Mouse (Mus musculus): ENCODE data around the gene Flywch2. TPM values are rescaled to one million over a fixed set of nuclear protein-coding genes. Genes with fewer than 3 reads are reported as not detected.
A peak's percentile ranks its signal among the peaks of the same experiment; 100 is the strongest.

Flywch2 gene
- polyA plus RNA-seq, 1 experiment from 2014 or later, result 44.0 TPM

DNA sequence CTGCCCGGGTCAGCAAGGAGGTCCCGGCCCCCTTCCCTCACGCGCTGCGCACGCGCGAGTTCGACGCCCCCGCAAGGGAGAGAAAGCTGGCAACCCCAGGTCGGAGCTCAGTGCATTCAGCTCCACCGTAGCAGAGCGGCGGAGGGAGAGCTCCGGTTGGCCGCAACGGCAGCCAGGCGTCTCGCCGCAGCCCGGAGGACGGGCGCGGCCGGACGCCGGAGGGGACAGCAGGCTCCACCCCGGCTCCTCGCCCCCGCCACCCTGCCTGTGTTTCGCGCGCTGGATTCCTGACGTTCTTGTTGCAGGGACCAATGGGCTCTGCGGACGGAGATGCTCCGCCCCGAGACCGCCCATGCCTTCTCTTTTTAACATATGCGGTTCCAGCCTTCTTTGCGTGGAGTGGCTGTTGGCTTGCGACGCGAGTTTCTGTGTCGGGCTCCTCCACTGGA is 45.7 kb downstream of the Flywch2 start:
- Histone ChIP-seq H3K27me3 (peaks cover 50% of the 10 kb centered on the region), H3K9me3 (replicated peaks) (no peaks in the 10 kb centered on the region), H3K36me3 (peaks cover 6% of the 10 kb centered on the region; the same call in 1 of the 2 replicates), H3K9ac (peak overlapping the region; percentile 39), H3K4me3 (replicated peaks) (peak overlapping the region; percentile 60), H3K4me1 (peaks cover 55% of the 10 kb centered on the region), H3K27ac (replicated peaks) (peak overlapping the region; percentile 55; the same call in 1 of the 2 replicates), H3K4me2 (replicated peaks) (peak overlapping the region; percentile 98)
- WGBS, result under 1% methylated on average over 45 of the region's 46 CpGs
- peak; percentile 81 for ATAC-seq (ENCODE audit: insufficient number of reproducible peaks, low FRiP score, low TSS enrichment, low read depth)

GRCm38 (mm10) chr17:23739202-23740135 is 46.4 kb downstream of the Flywch2 start:
- Histone ChIP-seq H3K4me1 (peaks cover 48% of the 10 kb centered on the region), H3K4me2 (replicated peaks) (peak overlapping the region; percentile 98), H3K4me3 (replicated peaks) (peak overlapping the region; percentile 60), H3K27ac (replicated peaks) (0 out of 2 replicates have a peak overlapping the region, but pooled peaks have one; percentile 55), H3K9me3 (replicated peaks) (no peaks in the 10 kb centered on the region), H3K9ac (peak overlapping the region; percentile 39), H3K36me3 (peaks cover 9% of the 10 kb centered on the region; the same call in 1 of the 2 replicates), H3K27me3 (peaks cover 43% of the 10 kb centered on the region)
- WGBS, result 2% methylated on average over 48 of the region's 48 CpGs
- ATAC-seq (ENCODE audit: insufficient number of reproducible peaks, low FRiP score, low TSS enrichment, low read depth), result 0 out of 2 replicates have a peak, but pooled peaks have one; percentile 1

GRCm38 (mm10) chr17:23738836-23739201 is 47.1 kb downstream of the Flywch2 start:
- 38% methylated on average over 2 of the region's 2 CpGs for WGBS
- Histone ChIP-seq H3K27me3 (peaks cover 37% of the 10 kb centered on the region), H3K27ac (replicated peaks) (no peak overlapping the region)

GRCm38 (mm10) chr17:23737493-23738445 is 48.1 kb downstream of the Flywch2 start:
- H3K4me1 ChIP-seq, result peaks cover 41% of the 10 kb centered on the region
- no peak overlapping the region for H3K9ac ChIP-seq
- H3K9me3 ChIP-seq (replicated peaks), result no peaks in the 10 kb centered on the region
- H3K4me2 ChIP-seq (replicated peaks), result no peak overlapping the region
- WGBS, result 53% methylated on average over 15 of the region's 15 CpGs
- H3K36me3 ChIP-seq, result peaks cover 9% of the 10 kb centered on the region; the same call in 1 of the 2 replicates
- H3K4me3 ChIP-seq (replicated peaks), result no peak overlapping the region
- peaks cover 26% of the 10 kb centered on the region for H3K27me3 ChIP-seq
- H3K27ac ChIP-seq (replicated peaks), result no peak overlapping the region
- ATAC-seq (ENCODE audit: insufficient number of reproducible peaks, low FRiP score, low TSS enrichment, low read depth), result no peak

More at GRCm38 (mm10) chr17:23738836-23739201, 47.1 kb downstream of the Flywch2 start:
- Histone ChIP-seq H3K9ac (peak overlapping the region; percentile 39; the same call in 1 of the 2 replicates), H3K9me3 (replicated peaks) (no peaks in the 10 kb centered on the region), H3K36me3 (peaks cover 9% of the 10 kb centered on the region; the same call in 1 of the 2 replicates), H3K4me3 (replicated peaks) (peak overlapping the region; percentile 60), H3K4me2 (replicated peaks) (peak overlapping the region; percentile 98), H3K4me1 (peaks cover 47% of the 10 kb centered on the region)
- ATAC-seq (ENCODE audit: insufficient number of reproducible peaks, low FRiP score, low TSS enrichment, low read depth), result no peak

DNA sequence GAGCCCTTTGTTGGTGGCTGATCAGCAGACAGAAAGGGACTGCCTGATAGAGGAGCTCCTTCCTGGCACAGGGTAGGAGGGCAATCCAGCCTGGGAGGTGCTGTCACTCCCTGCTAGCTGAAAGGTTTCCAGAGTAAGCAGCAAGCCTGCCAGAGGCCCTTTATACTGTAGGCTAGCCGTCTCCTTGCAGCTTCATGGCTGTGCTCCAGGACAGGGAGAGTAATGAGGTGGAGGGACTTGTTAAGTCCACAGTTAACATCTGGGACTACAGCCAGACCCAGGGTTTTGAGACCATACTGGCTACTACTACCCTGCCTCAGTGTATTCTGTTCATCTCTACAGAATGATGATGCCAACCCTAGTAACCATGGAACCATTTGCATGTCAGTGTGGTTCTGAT is 51.5 kb downstream of the Flywch2 start:
- H3K9ac ChIP-seq, result no peak overlapping the region
- peaks cover 2% of the 10 kb centered on the region for H3K27me3 ChIP-seq
- peaks cover 15% of the 10 kb centered on the region for H3K4me1 ChIP-seq
- H3K4me3 ChIP-seq (replicated peaks), result no peak overlapping the region
- no peaks in the 10 kb centered on the region for H3K9me3 ChIP-seq (replicated peaks)
- H3K4me2 ChIP-seq (replicated peaks), result no peak overlapping the region
- ATAC-seq (ENCODE audit: insufficient number of reproducible peaks, low FRiP score, low TSS enrichment, low read depth), result no peak
- WGBS, result 60% methylated on average over 1 of the region's 1 CpGs
- no peak overlapping the region for H3K27ac ChIP-seq (replicated peaks)
- H3K36me3 ChIP-seq, result peaks cover 9% of the 10 kb centered on the region; the same call in 1 of the 2 replicates

- WGBS, result 20% methylated on average over 1 of the region's 1 CpGs
- no peak overlapping the region for H3K4me3 ChIP-seq (replicated peaks)
- H3K4me1 ChIP-seq, result peaks cover 12% of the 10 kb centered on the region; the same call in 1 of the 2 replicates
- no peaks in the 10 kb centered on the region for H3K27me3 ChIP-seq
- H3K4me2 ChIP-seq (replicated peaks), result no peak overlapping the region
- H3K27ac ChIP-seq (replicated peaks), result no peak overlapping the region
- no peaks in the 10 kb centered on the region for H3K9me3 ChIP-seq (replicated peaks)
- ATAC-seq (ENCODE audit: insufficient number of reproducible peaks, low FRiP score, low TSS enrichment, low read depth), result no peak
- H3K9ac ChIP-seq, result no peak overlapping the region
- peaks cover 3% of the 10 kb centered on the region; the same call in 1 of the 2 replicates for H3K36me3 ChIP-seq
These were observed 55.4 kb downstream of the Flywch2 start for GRCm38 (mm10) chr17:23730441-23730840.

Small RNA genes within 50 kb of the gene (microRNA-seq; reads per million reads assigned to microRNA genes)
- 1.2 reads per million for gene Mir5125 (ENCODE audit: borderline number of aligned reads)

Other genes starting within 250 kb of the Flywch2 start
- gene Zfp213, start 221.8 kb downstream of the Flywch2 start, polyA plus RNA-seq (2015; fragmentation: Nextera tagmentation; extraction: Ambion mirVana), result 17.8 and 19.5 TPM in 2 replicates
- gene Zfp13, start 186.6 kb downstream of the Flywch2 start, polyA plus RNA-seq (2015; fragmentation: Nextera tagmentation; extraction: Ambion mirVana), result 13.4 and 14.1 TPM in 2 replicates
- 0.08 and 0.14 TPM in 2 replicates for gene Zscan10, start 185.2 kb downstream of the Flywch2 start, polyA plus RNA-seq (2015; fragmentation: Nextera tagmentation; extraction: Ambion mirVana)
- gene Mmp25, start 140.8 kb downstream of the Flywch2 start, polyA plus RNA-seq (2015; fragmentation: Nextera tagmentation; extraction: Ambion mirVana), result 0.76 and 0.81 TPM in 2 replicates
- gene Bicdl2, start 125.6 kb downstream of the Flywch2 start, polyA plus RNA-seq (2015; fragmentation: Nextera tagmentation; extraction: Ambion mirVana), result 15.8 and 17.0 TPM in 2 replicates
- gene Hcfc1r1, start 112.5 kb downstream of the Flywch2 start, polyA plus RNA-seq (2015; fragmentation: Nextera tagmentation; extraction: Ambion mirVana), result 95.7 and 102 TPM in 2 replicates
- 42.2 and 42.9 TPM in 2 replicates for gene Thoc6, start 112.2 kb downstream of the Flywch2 start, polyA plus RNA-seq (2015; fragmentation: Nextera tagmentation; extraction: Ambion mirVana)
- gene Tnfrsf12a, start 108.6 kb downstream of the Flywch2 start, polyA plus RNA-seq (2015; fragmentation: Nextera tagmentation; extraction: Ambion mirVana), result 29.5 and 33.2 TPM in 2 replicates
- gene Cldn6, start 106.8 kb downstream of the Flywch2 start, polyA plus RNA-seq (2015; fragmentation: Nextera tagmentation; extraction: Ambion mirVana), result 19.8 and 20.2 TPM in 2 replicates
- gene Cldn9, start 102.1 kb downstream of the Flywch2 start, polyA plus RNA-seq (2015; fragmentation: Nextera tagmentation; extraction: Ambion mirVana), result 13.8 and 18.3 TPM in 2 replicates
- gene 1520401A03Rik, start 63.3 kb downstream of the Flywch2 start, polyA plus RNA-seq (2015; fragmentation: Nextera tagmentation; extraction: Ambion mirVana), result 1.0 and 1.1 TPM in 2 replicates
- 49.6 and 55.8 TPM in 2 replicates for gene Pkmyt1, start 59.7 kb downstream of the Flywch2 start, polyA plus RNA-seq (2015; fragmentation: Nextera tagmentation; extraction: Ambion mirVana)
- gene Paqr4, start 45.2 kb downstream of the Flywch2 start, polyA plus RNA-seq (2015; fragmentation: Nextera tagmentation; extraction: Ambion mirVana), result 20.9 and 27.2 TPM in 2 replicates
- gene Kremen2, start 40.2 kb downstream of the Flywch2 start, polyA plus RNA-seq (2015; fragmentation: Nextera tagmentation; extraction: Ambion mirVana), result 36.8 and 38.2 TPM in 2 replicates
- gene Flywch1, start 14.5 kb downstream of the Flywch2 start, polyA plus RNA-seq (2015; fragmentation: Nextera tagmentation; extraction: Ambion mirVana), result 71.9 and 72.1 TPM in 2 replicates
- 489 and 525 TPM in 2 replicates for gene Srrm2, start 4.5 kb upstream of the Flywch2 start, polyA plus RNA-seq (2015; fragmentation: Nextera tagmentation; extraction: Ambion mirVana)
- gene Elob, start 43.1 kb upstream of the Flywch2 start, polyA plus RNA-seq (2015; fragmentation: Nextera tagmentation; extraction: Ambion mirVana), result 1,038 and 1,104 TPM in 2 replicates
- 0.49 and 0.85 TPM in 2 replicates for gene Prss33, start 50.0 kb upstream of the Flywch2 start, polyA plus RNA-seq (2015; fragmentation: Nextera tagmentation; extraction: Ambion mirVana)
- 0.12 TPM in 1 of 2 replicates, not detected in the other for gene Prss32, start 57.8 kb upstream of the Flywch2 start, polyA plus RNA-seq (2015; fragmentation: Nextera tagmentation; extraction: Ambion mirVana)
- gene Prss41, start 58.1 kb upstream of the Flywch2 start, polyA plus RNA-seq (2015; fragmentation: Nextera tagmentation; extraction: Ambion mirVana), result 1.8 and 2.0 TPM in 2 replicates
- not detected in 2 replicates for gene Prss21, start 82.0 kb upstream of the Flywch2 start, polyA plus RNA-seq (2015; fragmentation: Nextera tagmentation; extraction: Ambion mirVana)
- 3.1 TPM in 1 of 2 replicates, not detected in the other for gene Dcpp1, start 94.8 kb upstream of the Flywch2 start, polyA plus RNA-seq (2015; fragmentation: Nextera tagmentation; extraction: Ambion mirVana)
- not detected in 2 replicates for gene Dcpp2, start 94.8 kb upstream of the Flywch2 start, polyA plus RNA-seq (2015; fragmentation: Nextera tagmentation; extraction: Ambion mirVana)
- 1.0 and 6.6 TPM in 2 replicates for gene Dcpp3, start 131.4 kb upstream of the Flywch2 start, polyA plus RNA-seq (2015; fragmentation: Nextera tagmentation; extraction: Ambion mirVana)
- not detected in 2 replicates for gene Sbp, start 155.6 kb upstream of the Flywch2 start, polyA plus RNA-seq (2015; fragmentation: Nextera tagmentation; extraction: Ambion mirVana)
- not detected in 2 replicates for gene Sbpl, start 169.2 kb upstream of the Flywch2 start, polyA plus RNA-seq (2015; fragmentation: Nextera tagmentation; extraction: Ambion mirVana)
- gene Prss30, start 194.5 kb upstream of the Flywch2 start, polyA plus RNA-seq (2015; fragmentation: Nextera tagmentation; extraction: Ambion mirVana), result 0.18 TPM in 1 of 2 replicates, not detected in the other
- 3.2 and 3.4 TPM in 2 replicates for gene Prss22, start 212.0 kb upstream of the Flywch2 start, polyA plus RNA-seq (2015; fragmentation: Nextera tagmentation; extraction: Ambion mirVana)